Mouse (Mus musculus): ENCODE data around the gene Fsip1.

Fsip1 gene

DNA sequence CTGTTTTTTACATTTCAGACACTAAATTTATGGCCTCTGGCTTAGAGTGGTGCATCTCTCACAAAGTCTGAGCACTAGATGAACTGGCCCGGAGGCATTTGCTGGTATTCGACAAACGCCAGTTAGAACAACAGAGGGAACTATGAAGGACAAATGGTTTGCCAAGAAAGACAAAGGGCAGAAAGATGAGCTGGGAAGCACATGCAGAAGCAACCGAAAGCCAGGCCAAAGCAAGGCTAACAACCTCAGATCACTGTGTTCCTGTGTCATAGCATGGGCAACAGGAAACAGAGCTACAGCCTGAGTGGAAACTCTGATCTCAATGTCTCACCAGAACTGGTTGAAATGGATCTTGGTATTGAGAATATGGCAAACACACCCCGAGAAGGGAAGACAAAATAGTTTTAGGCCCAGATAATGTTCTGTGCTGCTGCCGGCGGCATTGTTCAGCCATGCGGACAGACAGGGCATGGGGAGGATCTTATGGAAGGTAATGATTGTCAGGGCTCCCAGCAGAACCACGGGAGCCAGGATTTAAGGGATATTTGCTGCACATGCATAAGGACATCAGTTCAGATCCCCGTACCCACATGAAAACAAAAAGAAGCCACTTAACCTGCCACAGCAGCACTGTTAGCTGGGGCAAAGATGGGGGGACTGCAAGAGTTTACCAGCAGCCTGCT, 169.6 kb downstream of the Fsip1 start:
- no peak for DNase-seq (ENCODE audit: low spot score)

DNA sequence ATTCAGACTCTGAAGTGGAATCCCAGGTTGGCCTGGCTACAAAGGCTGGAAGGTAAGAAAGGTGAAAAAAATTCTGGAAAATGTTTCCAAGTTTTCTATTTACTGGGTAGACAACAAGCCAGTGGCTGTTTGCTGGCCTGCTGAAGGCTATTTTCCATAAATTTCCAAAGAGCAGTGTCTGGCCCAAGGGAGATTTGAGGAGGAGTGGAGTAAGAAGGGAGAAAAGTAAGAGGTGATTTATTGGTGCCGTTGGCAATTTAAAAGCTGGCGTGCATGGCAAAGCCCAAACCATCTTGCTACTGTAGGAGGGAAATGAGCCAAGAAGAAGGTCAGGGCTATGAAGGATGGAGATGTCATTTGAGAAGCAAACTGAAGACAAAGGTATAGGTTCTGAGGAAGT, 171.1 kb downstream of the Fsip1 start:
- no peak for DNase-seq (ENCODE audit: low spot score)

DNA sequence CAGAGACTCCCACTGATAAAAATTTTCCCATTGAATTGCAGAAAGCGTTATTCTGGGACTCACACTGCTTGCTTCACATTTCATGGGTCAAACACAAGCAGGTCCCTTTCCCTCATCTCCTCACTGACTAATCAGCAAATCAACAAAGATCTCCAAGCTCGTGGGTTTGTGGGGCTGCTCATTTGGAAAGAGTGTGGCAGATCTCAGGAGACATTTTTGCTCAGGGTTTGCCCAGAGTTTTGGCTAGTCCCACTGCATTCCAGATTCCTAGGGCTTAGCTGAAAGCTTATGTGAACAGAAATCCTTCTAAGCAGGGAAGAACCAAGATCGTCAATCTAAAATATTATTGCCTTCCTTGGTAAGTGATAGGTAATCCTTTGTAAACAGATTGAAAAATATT, 172.1 kb downstream of the Fsip1 start:
- DNase-seq (ENCODE audit: low spot score) = no peak

DNA sequence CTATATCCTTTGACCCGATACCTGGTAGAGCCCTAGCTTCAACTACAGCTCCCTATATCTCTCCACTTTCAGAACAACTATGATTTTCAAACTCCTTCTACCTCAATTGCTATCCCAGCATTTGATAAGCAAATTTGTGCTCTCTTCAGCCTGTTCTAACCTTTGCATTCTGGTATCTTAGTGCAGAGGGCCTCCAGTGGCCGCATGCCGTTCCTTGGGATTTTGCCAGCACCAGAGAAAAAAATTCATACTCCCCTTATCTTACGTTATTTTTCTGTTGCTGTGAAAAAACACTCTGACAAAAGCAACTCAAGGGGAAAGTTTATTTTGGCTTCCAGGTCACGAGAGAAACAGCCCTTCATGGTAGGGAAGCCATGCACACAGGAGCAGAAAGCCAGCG, 173.1 kb downstream of the Fsip1 start:
- DNase-seq (ENCODE audit: low spot score) = no peak

DNA sequence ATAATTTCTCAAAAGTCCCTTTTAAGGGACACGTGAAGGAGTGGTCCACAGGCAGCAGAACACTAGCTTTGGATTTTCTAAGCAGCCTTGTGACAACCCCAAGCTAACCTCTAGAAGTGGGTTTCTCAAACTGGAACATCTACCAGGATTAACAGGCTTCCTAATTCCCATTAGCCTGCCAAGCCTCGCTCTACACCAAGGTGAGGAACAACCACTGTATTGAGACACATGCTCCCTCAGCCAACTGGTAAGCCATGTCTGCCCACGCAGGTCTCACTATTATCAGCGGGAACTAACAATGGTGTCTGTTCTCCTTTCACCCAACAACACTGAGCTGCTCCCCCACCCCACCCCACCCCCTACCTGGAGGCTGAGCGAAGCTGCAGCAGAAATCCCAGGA, 175.2 kb downstream of the Fsip1 start:
- no peak for DNase-seq (ENCODE audit: low spot score)
